Mouse (Mus musculus) heart, adult 2 months (tissue): ENCODE results near the gene Gnl2. TPM values are rescaled to one million over a fixed set of nuclear protein-coding genes. Genes with fewer than 3 reads are reported as not detected.

Experiments used
- DNase-seq, 2 experiments: peaks; one replicate each; pipeline ENCODE4 v3.0.0; 2021
- H3K27ac ChIP-seq: fragments of 200-600 bp; 2 replicates; pipeline ENCODE4 v1.8.1; 2022
- H3K27me3 ChIP-seq: fragments of 200-500 bp; 2 replicates; pipeline ENCODE4 v1.6.1; 2012; ENCODE audit warnings: mild to moderate bottlenecking, low read length, inconsistent platforms, mixed read lengths; ENCODE audit not compliant: control insufficient read depth, insufficient read depth
- H3K36me3 ChIP-seq: fragments of 200-500 bp; 2 replicates; pipeline ENCODE4 v1.6.1; 2012; ENCODE audit warnings: low read length, inconsistent platforms; ENCODE audit not compliant: control insufficient read depth, insufficient read depth
- H3K4me1 ChIP-seq: fragments of 200-500 bp; 2 replicates; pipeline ENCODE4 v1.6.1; 2011; ENCODE audit warnings: low read length; ENCODE audit not compliant: control insufficient read depth, insufficient read depth
- H3K4me3 ChIP-seq: fragments of 200-600 bp; 2 replicates; pipeline ENCODE4 v1.8.1; 2022
- H3K79me2 ChIP-seq: fragments of 200-500 bp; replicated peaks from 2 replicates; pipeline ENCODE4 v1.6.1; 2012; ENCODE audit warnings: mild to moderate bottlenecking, inconsistent platforms, low read length, moderate library complexity, mixed read lengths; ENCODE audit not compliant: control insufficient read depth, insufficient read depth
- H3K9ac ChIP-seq: fragments of 200-500 bp; 2 replicates; pipeline ENCODE4 v1.6.1; 2012; ENCODE audit warnings: low read depth, mild to moderate bottlenecking, control low read depth, inconsistent platforms, low read length, mixed read lengths
- CTCF ChIP-seq: fragments of 200-600 bp; IDR thresholded peaks from 2 replicates; pipeline ENCODE4 v1.8.1; 2022; ENCODE audit warnings: antibody characterized with exemption, mild to moderate bottlenecking, moderate library complexity
- EP300 ChIP-seq: fragments of 200-500 bp; IDR thresholded peaks from 2 replicates; pipeline ENCODE4 v1.6.1; 2011; ENCODE audit warnings: low read depth, low read length, control low read depth; ENCODE audit not compliant: insufficient read depth
- POLR2A ChIP-seq: fragments of 200-500 bp; IDR thresholded peaks from 2 replicates; pipeline ENCODE4 v1.6.1; 2011; ENCODE audit warnings: mild to moderate bottlenecking, low read depth, low read length, control low read depth; ENCODE audit not compliant: insufficient read depth
- WGBS: fragments of 180-500 bp; shearing (Covaris S2); methylation state at CpG from one replicate; pipeline ENCODE4 v1.1.7; 2018; 5-methylcytosine and 5-hydroxymethylcytosine counted together
- intact Hi-C: fragments of 180-260 bp; cut with DNase I; formaldehyde crosslinking; loops from one replicate; pipeline ENCODE4 v1.15.1; 2025
- polyA plus RNA-seq: library from polyadenylated mRNA; depleted of rRNA; stranded (reverse); fragments of >200 nt; gene quantifications from 2 replicates; pipeline ENCODE4 v1.2.3, GENCODE M21; 2012
- total RNA-seq, 2 experiments: library from RNA; stranded (reverse); gene quantifications; 2 replicates each; pipeline ENCODE4 v1.2.3; 2021

Gnl2 gene
- total and polyA plus RNA-seq, 3 experiments = 12.2 to 28.7 (median 27.7) TPM

DNA sequence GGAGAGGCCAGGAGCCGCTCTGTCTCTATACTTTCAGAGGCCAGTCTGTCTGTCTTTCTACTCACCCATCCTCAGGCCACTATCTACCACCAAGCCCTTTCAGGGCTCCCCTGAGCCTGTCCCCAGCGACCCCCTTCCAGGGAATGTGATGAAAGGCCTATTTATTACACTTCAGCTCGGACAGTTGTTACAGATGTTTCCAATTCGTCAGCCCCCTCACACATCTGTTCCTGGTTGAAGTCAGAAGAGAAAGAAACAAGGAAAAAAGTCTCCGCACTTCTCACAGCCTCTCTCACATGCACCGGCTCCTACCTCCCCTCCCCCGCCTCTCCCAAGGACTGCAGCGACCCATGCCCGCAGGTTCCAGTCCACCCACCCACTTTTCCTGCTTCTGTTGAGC is 44.1 kb upstream of the Gnl2 start:
- DNase-seq = no peak
- intact Hi-C loops = no loop called here
- Histone ChIP-seq H3K4me3 (no peak overlapping the region), H3K36me3 (no peaks in the 10 kb centered on the region), H3K4me1 (no peaks in the 10 kb centered on the region), H3K9ac (no peak overlapping the region), H3K27ac (no peak overlapping the region), H3K27me3 (no peaks in the 10 kb centered on the region), H3K79me2 (no peaks in the 10 kb centered on the region)
- TF ChIP-seq EP300 = no peak
- no peak for TF ChIP-seq CTCF
- no peak for TF ChIP-seq POLR2A
- 39% methylated on average over 9 of the region's 9 CpGs for WGBS

DNA sequence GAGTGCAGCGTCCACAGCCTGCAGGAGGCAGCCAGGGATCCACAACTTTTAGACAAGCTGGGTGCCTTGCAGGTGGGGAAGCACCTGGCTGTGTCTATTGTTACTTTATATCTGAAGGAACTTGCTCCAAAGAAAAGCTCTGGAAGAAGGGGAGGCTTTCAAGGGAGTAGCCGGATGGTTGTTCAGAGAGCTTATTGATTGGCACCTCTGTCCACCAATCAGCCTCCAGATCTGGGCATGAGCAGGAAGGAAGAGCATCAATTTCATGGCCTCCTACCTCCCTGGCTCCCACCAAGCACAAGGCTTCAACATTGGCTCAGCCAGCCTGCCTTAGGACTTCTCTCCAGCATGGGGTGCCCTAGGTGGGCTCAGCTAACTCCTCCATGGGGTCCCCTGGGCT is 43.1 kb upstream of the Gnl2 start:
- no peak overlapping the region for H3K27ac ChIP-seq
- no peaks in the 10 kb centered on the region for H3K4me1 ChIP-seq
- DNase-seq = no peak
- 63% methylated on average over 2 of the region's 2 CpGs for WGBS
- no peaks in the 10 kb centered on the region for H3K36me3 ChIP-seq
- intact Hi-C loops = no loop called here
- H3K9ac ChIP-seq = no peak overlapping the region
- no peaks in the 10 kb centered on the region for H3K79me2 ChIP-seq
- TF ChIP-seq CTCF = no peak
- no peak for TF ChIP-seq POLR2A
- no peak for TF ChIP-seq EP300
- H3K4me3 ChIP-seq = no peak overlapping the region
- H3K27me3 ChIP-seq = no peaks in the 10 kb centered on the region

DNA sequence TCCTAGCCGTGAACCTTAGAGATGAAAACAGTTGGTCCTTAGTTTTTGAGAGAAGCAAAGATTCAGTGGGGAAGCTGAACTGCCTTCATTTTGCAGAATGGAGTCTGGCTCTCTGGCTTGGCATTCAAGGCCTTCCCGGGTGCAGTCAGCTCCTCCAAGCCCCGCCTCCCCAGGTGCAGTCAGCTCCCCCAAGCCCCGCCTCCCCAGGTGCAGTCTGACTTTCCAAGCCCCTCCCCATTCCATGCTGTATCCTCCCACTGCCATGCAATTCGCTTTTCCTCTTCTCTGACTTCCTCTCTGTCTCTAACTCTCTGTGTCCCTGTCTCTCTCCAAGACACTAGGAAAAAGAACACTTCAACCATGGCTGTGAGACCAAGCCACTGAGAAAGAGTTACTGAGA is 38.2 kb upstream of the Gnl2 start:
- H3K27ac ChIP-seq = no peak overlapping the region
- no peak overlapping the region for H3K4me3 ChIP-seq
- WGBS = 27% methylated on average over 5 of the region's 5 CpGs
- H3K9ac ChIP-seq = no peak overlapping the region
- H3K27me3 ChIP-seq = peaks cover 1% of the 10 kb centered on the region; the same call in 1 of the 2 replicates
- no peaks in the 10 kb centered on the region for H3K79me2 ChIP-seq
- intact Hi-C loops = no loop called here
- no peaks in the 10 kb centered on the region for H3K4me1 ChIP-seq
- DNase-seq = no peak
- TF ChIP-seq EP300 (no peak), CTCF (no peak), POLR2A (no peak)
- no peaks in the 10 kb centered on the region for H3K36me3 ChIP-seq

DNA sequence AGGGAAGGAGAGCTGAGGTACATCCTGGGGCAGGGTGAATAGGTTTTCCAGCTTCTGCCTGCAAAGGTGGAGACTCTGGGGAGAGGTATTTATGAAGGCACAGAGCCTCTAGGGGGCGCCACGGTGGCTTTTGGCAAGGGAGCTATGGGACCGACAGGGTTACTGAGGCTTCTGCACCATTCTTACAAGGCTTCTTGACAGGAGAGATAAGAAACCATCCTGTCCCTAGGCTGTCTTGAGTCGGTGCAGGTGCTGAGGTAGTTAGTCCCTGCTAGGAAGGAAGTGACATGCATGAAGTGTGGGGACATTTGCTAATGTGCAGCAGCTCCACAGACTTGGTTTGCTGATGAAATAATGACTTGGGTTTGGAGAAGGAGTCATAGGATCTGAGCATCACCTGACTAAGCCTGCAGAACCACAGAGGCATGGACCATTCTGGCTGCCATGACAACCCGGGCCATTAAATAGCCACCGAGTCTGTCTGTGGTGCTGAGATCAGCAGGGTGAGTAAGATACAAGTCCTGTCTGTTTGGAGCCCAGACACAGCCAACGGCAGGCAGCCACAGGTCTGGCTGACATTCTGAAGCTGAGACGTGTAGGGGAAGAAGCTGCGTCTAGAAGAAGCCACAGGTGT is 32.4 kb upstream of the Gnl2 start:
- TF ChIP-seq POLR2A (no peak), CTCF (peak; percentile 26; the same call in 1 of the 2 replicates)
- intact Hi-C loops = no loop called here
- H3K9ac ChIP-seq = no peak overlapping the region
- no peaks in the 10 kb centered on the region for H3K4me1 ChIP-seq
- no peaks in the 10 kb centered on the region for H3K79me2 ChIP-seq
- H3K4me3 ChIP-seq = no peak overlapping the region
- no peaks in the 10 kb centered on the region for H3K36me3 ChIP-seq
- peaks cover 19% of the 10 kb centered on the region for H3K27me3 ChIP-seq
- DNase-seq = no peak
- no peak overlapping the region for H3K27ac ChIP-seq
- WGBS = 21% methylated on average over 9 of the region's 9 CpGs

DNA sequence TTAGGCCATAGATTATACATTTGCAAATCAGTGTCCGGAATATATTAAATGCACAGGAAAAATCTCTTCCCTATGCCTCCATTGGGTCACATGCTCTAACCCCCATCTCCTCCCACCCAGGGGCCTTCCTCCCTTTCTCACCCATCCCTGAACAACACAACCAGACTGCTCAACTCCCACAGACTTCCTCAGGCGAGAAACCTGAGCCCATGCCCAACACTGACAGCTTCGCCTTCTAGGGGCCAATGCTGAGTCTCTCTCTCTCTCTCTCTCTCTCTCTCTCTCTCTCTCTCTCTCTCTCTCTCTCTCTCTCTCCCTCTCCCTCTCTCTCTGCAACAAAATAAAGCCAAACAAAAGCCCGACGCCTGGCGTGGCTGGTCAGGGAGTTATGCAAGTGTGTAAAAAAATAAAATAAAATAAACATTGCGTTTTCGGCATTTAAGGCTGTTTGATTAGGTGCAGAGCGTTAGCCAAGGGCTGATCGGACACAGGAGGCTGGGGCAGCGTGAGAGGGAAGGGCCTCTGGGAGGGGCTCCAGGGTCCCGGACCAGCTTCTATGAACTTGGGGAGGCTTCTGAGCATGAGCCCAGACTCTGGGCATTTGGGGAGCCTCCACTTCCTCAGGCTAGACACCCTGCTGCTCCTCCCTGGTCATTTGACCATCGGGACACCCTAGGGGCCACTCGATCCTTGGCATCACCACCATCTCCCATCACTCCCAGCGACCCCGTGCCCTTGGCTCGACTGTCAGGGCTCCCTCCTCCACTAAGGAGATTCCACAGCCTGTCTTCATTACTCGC is 31.3 kb upstream of the Gnl2 start:
- Histone ChIP-seq H3K9ac (no peak overlapping the region), H3K79me2 (no peaks in the 10 kb centered on the region), H3K27ac (no peak overlapping the region), H3K27me3 (peaks cover 21% of the 10 kb centered on the region), H3K4me3 (no peak overlapping the region), H3K4me1 (no peaks in the 10 kb centered on the region), H3K36me3 (no peaks in the 10 kb centered on the region)
- 12% methylated on average over 18 of the region's 18 CpGs for WGBS
- TF ChIP-seq CTCF (no peak), POLR2A (no peak), EP300 (no peak)
- DNase-seq = no peak
- intact Hi-C loops = no loop called here
